Mouse (Mus musculus): Measurements from ENCODE around the gene Etnk2. TPM values are rescaled to one million over a fixed set of nuclear protein-coding genes. Genes with fewer than 3 reads are reported as not detected.

The Etnk2 gene
- not detected for total RNA-seq (2023)

GRCm38 (mm10) chr1:133363276-133364021 is at the start of gene Etnk2:
Etnk2 (plus strand) TSS chr1:133363572.

GRCm38 (mm10) chr1:133321267-133321925 is 42.0 kb upstream of the Etnk2 start, which contains the start of gene Kiss1:
Kiss1 (plus strand) TSS chr1:133321875.

GRCm38 (mm10) chr1:133350210-133350609 is 13.2 kb upstream of the Etnk2 start, which contains the start of gene Ren1:
Ren1 (plus strand) TSS chr1:133350510.

GRCm38 (mm10) chr1:133423543-133424480 is 60.4 kb downstream of the Etnk2 start, which contains the start of gene Sox13:
Sox13 (minus strand) TSS chr1:133424377.

Other genes with a start within 250 kb of the Etnk2 start
- gene Ppp1r15b, start 232.4 kb upstream of the Etnk2 start, total RNA-seq (2023): 100 to 1,000 TPM; 195 to 213 TPM
- 10 to 100 TPM; 11.0 to 14.5 TPM for gene Plekha6, start 199.4 kb upstream of the Etnk2 start, total RNA-seq (2023)
- gene Golt1a, start 53.8 kb upstream of the Etnk2 start, total RNA-seq (2023): not detected
- gene Kiss1, start 41.7 kb upstream of the Etnk2 start, total RNA-seq (2023): not detected
- not detected for gene Ren1, start 13.1 kb upstream of the Etnk2 start, total RNA-seq (2023)
- 1 to 10 TPM; 1.7 to 1.9 TPM for gene Sox13, start 60.8 kb downstream of the Etnk2 start, total RNA-seq (2023)
- gene Snrpe, start 246.7 kb downstream of the Etnk2 start, total RNA-seq (2023): 100 to 1,000 TPM; 104 to 111 TPM